Mouse (Mus musculus) midbrain, embryonic 15.5 days (tissue): Measurements from ENCODE around the gene Sprr2k. TPM values are rescaled to one million over a fixed set of nuclear protein-coding genes. Genes with fewer than 3 reads are reported as not detected.
"Not testable (repeated sequence)": the region's sequence is repeated elsewhere in the genome, so short reads cannot be mapped to it uniquely, and the experiment has no call there.

ENCODE experiments used
- ATAC-seq: fragments of 200-750 bp; cut with Nextera tagmentation; replicated peaks from 2 replicates; pipeline ENCODE4 v1.8.0; 2017; ENCODE audit warnings: moderate TSS enrichment
- H3K27ac ChIP-seq: fragments of 300-500 bp; sonication (generic); 2 replicates; pipeline ENCODE4 v1.5.1; 2015; ENCODE audit warnings: mild to moderate bottlenecking, inconsistent platforms
- H3K27me3 ChIP-seq: fragments of 300-500 bp; sonication (generic); replicated peaks from 2 replicates; pipeline ENCODE4 v1.6.1; 2015; ENCODE audit warnings: inconsistent platforms
- H3K36me3 ChIP-seq: fragments of 300-500 bp; sonication (generic); replicated peaks from 2 replicates; pipeline ENCODE4 v1.6.1; 2015; ENCODE audit warnings: inconsistent platforms
- H3K4me1 ChIP-seq: fragments of 300-500 bp; sonication (generic); 2 replicates; pipeline ENCODE4 v1.6.1; 2015; ENCODE audit warnings: inconsistent platforms
- H3K4me2 ChIP-seq: fragments of 300-500 bp; sonication (generic); 2 replicates; pipeline ENCODE4 v1.6.1; 2015; ENCODE audit warnings: inconsistent platforms, mild to moderate bottlenecking, moderate library complexity
- H3K4me3 ChIP-seq: fragments of 300-500 bp; sonication (generic); 2 replicates; pipeline ENCODE4 v1.5.1; 2015; ENCODE audit warnings: mild to moderate bottlenecking, inconsistent platforms
- H3K9ac ChIP-seq: fragments of 300-500 bp; sonication (generic); 2 replicates; pipeline ENCODE4 v1.6.1; 2015; ENCODE audit warnings: mild to moderate bottlenecking, inconsistent platforms
- H3K9me3 ChIP-seq: fragments of 300-500 bp; sonication (generic); 2 replicates; pipeline ENCODE4 v1.6.1; 2016; ENCODE audit warnings: inconsistent platforms
- polyA plus RNA-seq: library from polyadenylated mRNA; unstranded; fragments of >200 nt; fragmentation: Nextera tagmentation; extraction: Ambion mirVana; gene quantifications from 2 replicates; pipeline ENCODE4 v1.2.1, GENCODE M21; 2015

Sprr2k gene
- polyA plus RNA-seq, 1 experiment from 2014 or later: not detected

DNA sequence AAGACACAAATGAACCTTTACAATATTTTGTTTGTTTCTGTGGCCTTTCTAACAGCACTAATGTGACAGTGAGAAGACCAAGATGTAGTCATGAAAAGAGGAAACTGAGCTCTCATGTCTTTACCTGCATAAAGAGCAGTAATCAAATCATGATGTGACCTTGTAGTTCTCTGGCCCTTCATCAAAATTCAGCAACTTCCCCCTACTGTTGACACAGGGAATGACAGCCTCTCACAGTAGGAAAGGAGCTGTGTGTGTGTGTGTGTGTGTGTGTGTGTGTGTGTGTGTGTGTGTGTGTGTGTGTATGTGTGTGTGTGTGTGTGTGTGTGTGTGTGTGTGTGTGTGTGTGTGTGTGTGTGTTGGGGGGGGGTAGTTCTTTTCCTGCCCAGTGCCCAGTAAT lies 48.9 kb downstream of the Sprr2k start:
- H3K36me3 ChIP-seq, H3K9me3 ChIP-seq, ATAC-seq, H3K4me1 ChIP-seq, H3K9ac ChIP-seq, H3K4me3 ChIP-seq, H3K27ac ChIP-seq, H3K4me2 ChIP-seq, H3K27me3 ChIP-seq: not testable (repeated sequence)

Other genes starting within 250 kb of the Sprr2k start
- gene Sprr2a1, start 216.8 kb upstream of the Sprr2k start, polyA plus RNA-seq: not detected in 2 replicates
- gene Sprr2a2, start 216.7 kb upstream of the Sprr2k start, polyA plus RNA-seq: not detected in 2 replicates
- not detected in 2 replicates for gene Sprr2a3, start 147.2 kb upstream of the Sprr2k start, polyA plus RNA-seq
- gene Sprr2b, start 116.0 kb upstream of the Sprr2k start, polyA plus RNA-seq: 0.22 TPM in 1 of 2 replicates, not detected in the other
- gene Sprr2d, start 93.4 kb upstream of the Sprr2k start, polyA plus RNA-seq: not detected in 2 replicates
- gene Sprr2e, start 80.4 kb upstream of the Sprr2k start, polyA plus RNA-seq: not detected in 2 replicates
- gene Sprr2f, start 67.4 kb upstream of the Sprr2k start, polyA plus RNA-seq: not detected in 2 replicates
- not detected in 2 replicates for gene Sprr2h, start 46.9 kb upstream of the Sprr2k start, polyA plus RNA-seq
- not detected in 2 replicates for gene Sprr2i, start 24.6 kb upstream of the Sprr2k start, polyA plus RNA-seq
- gene Sprr2j-ps, start 14.5 kb upstream of the Sprr2k start, polyA plus RNA-seq: not detected in 2 replicates
- gene Gm9774, start 3.2 kb upstream of the Sprr2k start, polyA plus RNA-seq: 7.4 and 9.7 TPM in 2 replicates
- gene Sprr1b, start 6.2 kb downstream of the Sprr2k start, polyA plus RNA-seq: not detected in 2 replicates
- not detected in 2 replicates for gene Sprr3, start 26.1 kb downstream of the Sprr2k start, polyA plus RNA-seq
- 0.28 TPM in 1 of 2 replicates, not detected in the other for gene Sprr1a, start 53.3 kb downstream of the Sprr2k start, polyA plus RNA-seq
- not detected in 2 replicates for gene Sprr4, start 67.9 kb downstream of the Sprr2k start, polyA plus RNA-seq
- gene 2310046K23Rik, start 101.9 kb downstream of the Sprr2k start, polyA plus RNA-seq: not detected in 2 replicates
- gene Ivl, start 141.2 kb downstream of the Sprr2k start, polyA plus RNA-seq: not detected in 2 replicates
- not detected in 2 replicates for gene Smcp, start 156.4 kb downstream of the Sprr2k start, polyA plus RNA-seq
- gene 2210017I01Rik, start 174.9 kb downstream of the Sprr2k start, polyA plus RNA-seq: not detected in 2 replicates
- gene Lce6a, start 189.1 kb downstream of the Sprr2k start, polyA plus RNA-seq: not detected in 2 replicates
- gene Lce1a1, start 215.7 kb downstream of the Sprr2k start, polyA plus RNA-seq: not detected in 2 replicates
- not detected in 2 replicates for gene Lce1b, start 224.3 kb downstream of the Sprr2k start, polyA plus RNA-seq
- not detected in 2 replicates for gene Lce1a2, start 237.7 kb downstream of the Sprr2k start, polyA plus RNA-seq
- not detected in 2 replicates for gene Lce1c, start 246.7 kb downstream of the Sprr2k start, polyA plus RNA-seq